Comparison of ENCODE assay signal across 21 mouse cellular contexts in the genomic region with DNA sequence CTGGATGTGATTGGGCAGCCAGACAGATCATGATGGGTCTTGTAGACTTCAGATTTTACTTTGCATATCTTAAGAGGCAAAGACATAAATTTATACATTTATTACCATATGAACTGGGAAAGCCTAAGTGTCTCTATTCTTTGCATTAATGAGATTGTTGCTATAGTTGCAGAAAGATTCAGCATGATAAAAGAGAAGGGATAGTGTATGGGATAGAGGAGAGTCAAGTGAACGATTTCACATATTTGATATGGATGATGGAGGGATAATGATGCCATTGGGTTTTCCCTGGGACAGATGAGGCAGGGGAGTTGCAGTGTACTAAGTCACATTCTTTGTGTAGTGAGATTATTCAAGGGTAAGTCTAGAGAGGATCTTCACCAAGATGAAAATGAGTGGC.
"Had no signal": no experiment of that assay in that cellular context is flagged by ENCODE, and none has a peak within 500 bp of the region (broad histone marks: within the 10 kb centered on the region; RNA-seq: fewer than 3 reads in every experiment).

No protein-coding gene starts in this region.

- H3K9me3 ChIP-seq: limb, embryonic 12.5 days; limb, embryonic 15.5 days; lung, embryonic 15.5 days; megakaryocyte, embryonic 14.5 days; midbrain, embryonic 10.5 days; stomach, embryonic 15.5 days had no signal

- H3K27ac ChIP-seq: limb, embryonic 12.5 days; limb, embryonic 15.5 days; liver, embryonic 14.5 days; lung, embryonic 15.5 days; midbrain, embryonic 10.5 days; stomach, embryonic 15.5 days had no signal

- H3K4me3 ChIP-seq: limb, embryonic 12.5 days; limb, embryonic 15.5 days; lung, embryonic 15.5 days; megakaryocyte, embryonic 14.5 days; midbrain, embryonic 10.5 days; stomach, embryonic 15.5 days had no signal

- H3K27me3 ChIP-seq: limb, embryonic 12.5 days; limb, embryonic 15.5 days; lung, embryonic 15.5 days; megakaryocyte, embryonic 14.5 days; stomach, embryonic 15.5 days had no signal

- ATAC-seq: midbrain, embryonic 16.5 days had no signal

- DNase-seq: kidney, adult 18-20 months; kidney, adult 9 months; kidney, postnatal 14 days; kidney, postnatal 4 days; left cerebral cortex, postnatal 4 days; lung, adult 18-20 months; lung, postnatal 10 days; lung, postnatal 36 days; retina, postnatal 1 day; right cerebral cortex, postnatal 25 days; spleen, adult 18-20 months; thymus, postnatal 25 days had no signal

- H3K4me1 ChIP-seq: limb, embryonic 12.5 days; limb, embryonic 15.5 days; lung, embryonic 15.5 days; megakaryocyte, embryonic 14.5 days; midbrain, embryonic 10.5 days; stomach, embryonic 15.5 days had no signal

- H3K36me3 ChIP-seq: stomach, embryonic 15.5 days had no signal

- H3K9ac ChIP-seq: limb, embryonic 12.5 days; limb, embryonic 15.5 days; liver, embryonic 14.5 days; lung, embryonic 15.5 days; stomach, embryonic 15.5 days had no signal

- H3K4me2 ChIP-seq: limb, embryonic 12.5 days; limb, embryonic 15.5 days; liver, embryonic 11.5 days; lung, embryonic 15.5 days; stomach, embryonic 15.5 days had no signal
